15 mouse cellular contexts compared by ENCODE assay signal in the genomic region with DNA sequence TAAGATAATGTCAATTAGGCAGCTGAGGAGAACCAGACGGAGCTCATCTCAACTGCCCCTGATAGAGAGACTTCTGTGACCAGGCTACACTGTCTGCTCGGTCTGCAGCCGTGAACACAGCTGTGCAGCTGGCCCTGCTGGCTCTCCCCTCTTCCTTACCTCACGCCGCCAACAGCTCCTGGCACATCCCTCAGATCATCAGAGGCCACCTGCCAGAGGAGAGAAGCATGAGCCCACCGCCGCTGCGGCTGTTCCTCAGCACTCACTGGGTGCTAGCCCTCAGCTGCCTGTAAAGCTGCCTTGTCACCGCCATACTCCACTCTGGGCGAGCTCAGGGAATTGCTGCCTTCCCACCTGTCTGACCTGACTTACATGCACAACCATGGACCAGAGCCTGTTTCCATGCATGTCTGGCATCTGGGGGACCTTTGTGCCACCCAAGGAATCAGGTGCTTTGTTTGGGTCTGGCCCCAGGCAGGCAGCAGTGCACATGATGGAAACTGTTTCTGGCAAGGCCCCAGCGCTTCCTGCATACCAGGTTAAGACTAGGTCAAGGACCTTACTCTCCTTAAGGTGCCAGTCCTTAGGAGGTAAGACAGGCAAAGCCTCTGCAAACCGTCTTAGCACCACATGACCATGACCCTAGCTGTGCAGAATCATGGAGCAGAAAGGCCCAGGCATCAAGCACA. TPM values are rescaled to one million over a fixed set of nuclear protein-coding genes. Genes with fewer than 3 reads are reported as not detected.
DNase-seq lines count a peak whose midpoint lies in the region; ATAC-seq and TF ChIP-seq lines count a peak whose summit lies in the region.
"Had no signal": no experiment of that assay in that cellular context is flagged by ENCODE, and none has a peak within 500 bp of the region (broad histone marks: within the 10 kb centered on the region; RNA-seq: fewer than 3 reads in every experiment).

No protein-coding gene starts in this region.

- intact Hi-C loops in gastrocnemius, adult 2 months (cut with DNase I), result loop anchor here (5.0 kb wide), 1 partner anchor 48 kb away; the partner anchor contains the start of gene Nt5dc2

- peaks cover 29% of the 10 kb centered on the region for H3K4me1 ChIP-seq in heart, embryonic 12.5 days (replicated peaks)
- peaks cover 33% of the 10 kb centered on the region for H3K4me1 ChIP-seq in heart, embryonic 10.5 days
- H3K4me1 ChIP-seq: forebrain, embryonic 13.5 days; limb, embryonic 15.5 days; midbrain, embryonic 10.5 days had no signal

- TF ChIP-seq CTCF in layer of hippocampus, adult 2 months (conservative IDR thresholded peaks at IDR 0.05), result no peak
- no peak for TF ChIP-seq CTCF in gastrocnemius, adult 2 months (IDR thresholded peaks at IDR 0.05)

- peaks cover 96% of the 10 kb centered on the region for H3K36me3 ChIP-seq in heart, embryonic 12.5 days
- peaks cover 98% of the 10 kb centered on the region for H3K36me3 ChIP-seq in heart, embryonic 10.5 days

- H3K4me3 ChIP-seq in heart, embryonic 12.5 days, result no peak overlapping the region
- H3K4me3 ChIP-seq in heart, embryonic 10.5 days, result no peak overlapping the region
- H3K4me3 ChIP-seq in layer of hippocampus, adult 2 months, result no peak overlapping the region
- H3K4me3 ChIP-seq in gastrocnemius, adult 2 months, result no peak overlapping the region
- H3K4me3 ChIP-seq: forebrain, embryonic 13.5 days; limb, embryonic 15.5 days; midbrain, embryonic 10.5 days had no signal

- no peak overlapping the region for H3K4me2 ChIP-seq in heart, embryonic 12.5 days
- H3K4me2 ChIP-seq: forebrain, embryonic 13.5 days; limb, embryonic 15.5 days had no signal

- H3K9me3 ChIP-seq in heart, embryonic 12.5 days (replicated peaks), result no peaks in the 10 kb centered on the region
- H3K9me3 ChIP-seq in heart, embryonic 10.5 days, result no peaks in the 10 kb centered on the region
- H3K9me3 ChIP-seq: forebrain, embryonic 13.5 days; limb, embryonic 15.5 days; midbrain, embryonic 10.5 days had no signal

- H3K9ac ChIP-seq in heart, embryonic 12.5 days, result no peak overlapping the region
- H3K9ac ChIP-seq: forebrain, embryonic 13.5 days; limb, embryonic 15.5 days had no signal

- WGBS in heart, embryonic 12.5 days, result 73% methylated on average over 12 of the region's 12 CpGs
- 84% methylated on average over 12 of the region's 12 CpGs for WGBS in heart, embryonic 10.5 days

- H3K27ac ChIP-seq in heart, embryonic 12.5 days (ENCODE audit: poor library complexity, severe bottlenecking), result peak overlapping the region; percentile 26; the same call in 1 of the 2 replicates
- no peak overlapping the region for H3K27ac ChIP-seq in heart, embryonic 10.5 days
- H3K27ac ChIP-seq in layer of hippocampus, adult 2 months, result peak overlapping the region; percentile 76
- peak overlapping the region; percentile 58 for H3K27ac ChIP-seq in gastrocnemius, adult 2 months
- H3K27ac ChIP-seq: forebrain, embryonic 13.5 days; limb, embryonic 15.5 days; midbrain, embryonic 10.5 days had no signal

- H3K27me3 ChIP-seq in heart, embryonic 12.5 days (replicated peaks), result no peaks in the 10 kb centered on the region
- H3K27me3 ChIP-seq in heart, embryonic 10.5 days (ENCODE audit: insufficient read depth, poor library complexity, severe bottlenecking), result no peaks in the 10 kb centered on the region
- H3K27me3 ChIP-seq: forebrain, embryonic 13.5 days; limb, embryonic 15.5 days had no signal

- ATAC-seq in heart, embryonic 12.5 days (ENCODE audit: insufficient number of reproducible peaks, low FRiP score), result no peak
- ATAC-seq: forebrain, embryonic 13.5 days had no signal

- DNase-seq in heart, embryonic 10.5 days (ENCODE audit: low spot score), result no peak
- no peak for DNase-seq in layer of hippocampus, adult 2 months (ENCODE audit: low spot score in 2 of 2)
- no peak for DNase-seq in layer of hippocampus, postnatal 10 days (ENCODE audit: low spot score in 2 of 2)
- peak; percentile 80 for DNase-seq in gastrocnemius, adult 2 months
- DNase-seq in kidney, postnatal 36 days, result peak; percentile 89 to 91
- no peak for DNase-seq in T-cell, adult 2 months (ENCODE audit: low spot score)
- no peak for DNase-seq in lung, postnatal 14 days
- DNase-seq: cerebellum, adult 2 months; retina, postnatal 1 day; thymus, adult 2 months had no signal

RNA-seq across cellular contexts. Expression of gene Stab1, which starts 11.4 kb away (rescaled TPM):
- 48.3 and 56.7 TPM in 2 replicates for polyA plus RNA-seq in heart, embryonic 12.5 days (2016; fragmentation: Nextera tagmentation; extraction: Ambion mirVana)
- 28.9 and 30.2 TPM in 2 replicates for polyA plus RNA-seq in heart, embryonic 10.5 days (2016; fragmentation: Nextera tagmentation; extraction: Ambion mirVana)
- total RNA-seq in layer of hippocampus, adult 2 months (2021), result 10 to 100 TPM; 23.2 TPM
- 10 to 100 TPM; 26.9 to 40.4 TPM for total RNA-seq in layer of hippocampus, postnatal 10 days (2021)
- 10 to 100 TPM; 14.0 to 16.5 TPM for total RNA-seq in gastrocnemius, adult 2 months (2021)

RNA-seq across cellular contexts. Expression of gene Tnnc1, which starts 28.3 kb away (rescaled TPM):
- 3,183 and 3,245 TPM in 2 replicates for polyA plus RNA-seq in heart, embryonic 12.5 days (2016; fragmentation: Nextera tagmentation; extraction: Ambion mirVana)
- polyA plus RNA-seq in heart, embryonic 10.5 days (2016; fragmentation: Nextera tagmentation; extraction: Ambion mirVana), result 1,899 and 2,942 TPM in 2 replicates
- total RNA-seq in layer of hippocampus, adult 2 months (2021), result 1 to 10 TPM; 2.4 to 2.9 TPM
- total RNA-seq in layer of hippocampus, postnatal 10 days (2021), result 1 to 10 TPM in 1 of 2 experiments, under 1 TPM in 1; 0.67 to 2.0 TPM
- total RNA-seq in gastrocnemius, adult 2 months (2021), result 1,000 to 10,000 TPM in 1 of 2 experiments, 100 to 1,000 TPM in 1; 386 to 1,185 TPM
- total RNA-seq: neutrophil, adult 5-6 weeks had no signal

RNA-seq across cellular contexts. Expression of gene Nisch, which starts 36.9 kb away (rescaled TPM):
- polyA plus RNA-seq in heart, embryonic 12.5 days (2016; fragmentation: Nextera tagmentation; extraction: Ambion mirVana), result 446 and 471 TPM in 2 replicates
- 457 and 500 TPM in 2 replicates for polyA plus RNA-seq in heart, embryonic 10.5 days (2016; fragmentation: Nextera tagmentation; extraction: Ambion mirVana)
- total RNA-seq in layer of hippocampus, adult 2 months (2021), result 100 to 1,000 TPM; 472 to 491 TPM
- total RNA-seq in layer of hippocampus, postnatal 10 days (2021), result 100 to 1,000 TPM; 424 to 481 TPM
- total RNA-seq in gastrocnemius, adult 2 months (2021), result 10 to 100 TPM; 60.8 to 70.3 TPM

RNA-seq across cellular contexts. Expression of gene Sema3g, which starts 37.8 kb away (rescaled TPM):
- polyA plus RNA-seq in heart, embryonic 12.5 days (2016; fragmentation: Nextera tagmentation; extraction: Ambion mirVana), result 0.34 and 0.50 TPM in 2 replicates
- 0.47 and 0.54 TPM in 2 replicates for polyA plus RNA-seq in heart, embryonic 10.5 days (2016; fragmentation: Nextera tagmentation; extraction: Ambion mirVana)
- 1 to 10 TPM; 5.0 to 6.1 TPM for total RNA-seq in layer of hippocampus, adult 2 months (2021)
- total RNA-seq in layer of hippocampus, postnatal 10 days (2021), result 1 to 10 TPM; 4.7 to 5.4 TPM
- 1 to 10 TPM; 7.0 to 8.3 TPM for total RNA-seq in gastrocnemius, adult 2 months (2021)

RNA-seq across cellular contexts. Expression of gene Nt5dc2, which starts 49.0 kb away (rescaled TPM):
- polyA plus RNA-seq in heart, embryonic 12.5 days (2016; fragmentation: Nextera tagmentation; extraction: Ambion mirVana), result 343 and 346 TPM in 2 replicates
- 422 and 507 TPM in 2 replicates for polyA plus RNA-seq in heart, embryonic 10.5 days (2016; fragmentation: Nextera tagmentation; extraction: Ambion mirVana)
- 10 to 100 TPM; 12.6 to 13.4 TPM for total RNA-seq in layer of hippocampus, adult 2 months (2021)
- 10 to 100 TPM; 18.0 to 22.5 TPM for total RNA-seq in layer of hippocampus, postnatal 10 days (2021)
- 1 to 10 TPM; 1.2 to 1.7 TPM for total RNA-seq in gastrocnemius, adult 2 months (2021)

Comparison
In these comparisons a context has a peak if more than half of its experiments do, and no peak if none do; other contexts are left out.
1. DNase-seq: peak in gastrocnemius, adult 2 months (single experiment) and kidney, postnatal 36 days (2 of 2); none in heart, embryonic 10.5 days (single experiment), layer of hippocampus, adult 2 months (0 of 2), layer of hippocampus, postnatal 10 days (0 of 2), T-cell, adult 2 months (single experiment) and lung, postnatal 14 days (single experiment).
2. RNA of gene Tnnc1, which starts 28.3 kb away (total RNA-seq): 386 to 1,185 TPM in gastrocnemius, adult 2 months; 2.4 to 2.9 TPM in layer of hippocampus, adult 2 months and 0.67 to 2.0 TPM in layer of hippocampus, postnatal 10 days; every median in the first group is over 10 times any median in the second.
3. RNA of gene Nisch, which starts 36.9 kb away (total RNA-seq): 472 to 491 TPM in layer of hippocampus, adult 2 months and 424 to 481 TPM in layer of hippocampus, postnatal 10 days; 60.8 to 70.3 TPM in gastrocnemius, adult 2 months; every median in the first group is over 4 times any median in the second.